Mouse (Mus musculus) bone marrow macrophage, adult 2 months (primary cell): Measurements from ENCODE around the gene Aff3.

ENCODE experiments used
- CTCF ChIP-seq: IDR thresholded peaks from 2 replicates; pipeline ENCODE4 v1.5.1; 2012; ENCODE audit warnings: low read depth, mild to moderate bottlenecking, low read length, moderate library complexity
- POLR2A ChIP-seq: IDR thresholded peaks from 2 replicates; pipeline ENCODE4 v1.6.1; 2012; ENCODE audit warnings: mild to moderate bottlenecking, low read depth, low read length, borderline replicate concordance

GRCm38 (mm10) chr1:38309341-38309740, 355.4 kb downstream of the Aff3 start:
- TF ChIP-seq CTCF (no peak), POLR2A (no peak)
